Mouse (Mus musculus) embryonic facial prominence, embryonic 13.5 days (tissue): ENCODE measurements around the gene Acads. TPM values are rescaled to one million over a fixed set of nuclear protein-coding genes. Genes with fewer than 3 reads are reported as not detected.
"Not testable (repeated sequence)": the region's sequence is repeated elsewhere in the genome, so short reads cannot be mapped to it uniquely, and the experiment has no call there.

Experiments used
- ATAC-seq: fragments of 200-750 bp; cut with Nextera tagmentation; 2 replicates; pipeline ENCODE4 v1.8.0; 2017; ENCODE audit warnings: low read depth; ENCODE audit not compliant: insufficient number of reproducible peaks, insufficient read depth, low FRiP score, low TSS enrichment
- H3K27ac ChIP-seq: fragments of 300-500 bp; sonication (generic); 2 replicates; pipeline ENCODE4 v1.5.1; 2015; ENCODE audit warnings: moderate library complexity, mild to moderate bottlenecking, inconsistent platforms
- H3K27me3 ChIP-seq: fragments of 300-500 bp; sonication (generic); 2 replicates; pipeline ENCODE4 v1.6.1; 2015; ENCODE audit warnings: mild to moderate bottlenecking, inconsistent platforms
- H3K36me3 ChIP-seq: fragments of 300-500 bp; sonication (generic); 2 replicates; pipeline ENCODE4 v1.6.1; 2015; ENCODE audit warnings: mild to moderate bottlenecking, inconsistent platforms
- H3K4me1 ChIP-seq: fragments of 300-500 bp; sonication (generic); 2 replicates; pipeline ENCODE4 v1.6.1; 2015; ENCODE audit warnings: inconsistent platforms
- H3K4me2 ChIP-seq: fragments of 300-500 bp; sonication (generic); 2 replicates; pipeline ENCODE4 v1.6.1; 2015; ENCODE audit warnings: moderate library complexity, mild to moderate bottlenecking, inconsistent platforms
- H3K4me3 ChIP-seq: fragments of 300-500 bp; sonication (generic); 2 replicates; pipeline ENCODE4 v1.5.1; 2015; ENCODE audit warnings: mild to moderate bottlenecking, inconsistent platforms
- H3K9ac ChIP-seq: fragments of 300-500 bp; sonication (generic); 2 replicates; pipeline ENCODE4 v1.6.1; 2015; ENCODE audit warnings: mild to moderate bottlenecking, inconsistent platforms
- H3K9me3 ChIP-seq: fragments of 300-500 bp; sonication (generic); 2 replicates; pipeline ENCODE4 v1.6.1; 2016; ENCODE audit warnings: inconsistent platforms
- WGBS: fragments of 180-500 bp; shearing (Covaris S2); methylation state at CpG from one replicate; pipeline ENCODE4 v1.1.7; 2015; ENCODE audit warnings: mixed read lengths; 5-methylcytosine and 5-hydroxymethylcytosine counted together
- polyA plus RNA-seq: library from polyadenylated mRNA; unstranded; fragments of >200 nt; fragmentation: Nextera tagmentation; extraction: Ambion mirVana; gene quantifications from 2 replicates; pipeline ENCODE4 v1.2.1, GENCODE M21; 2015

Acads gene
- polyA plus RNA-seq, 1 experiment from 2014 or later: 52.5 TPM

GRCm38 (mm10) chr5:115083492-115083891 lies 35.7 kb downstream of the Acads start:
- Histone ChIP-seq H3K4me2 (no peak overlapping the region), H3K27me3 (no peaks in the 10 kb centered on the region), H3K36me3 (peaks cover 61% of the 10 kb centered on the region), H3K4me1 (no peaks in the 10 kb centered on the region), H3K9me3 (no peaks in the 10 kb centered on the region), H3K4me3 (no peak overlapping the region), H3K9ac (no peak overlapping the region), H3K27ac (no peak overlapping the region)
- no peak for ATAC-seq
- WGBS: 81% methylated on average over 6 of the region's 6 CpGs

DNA sequence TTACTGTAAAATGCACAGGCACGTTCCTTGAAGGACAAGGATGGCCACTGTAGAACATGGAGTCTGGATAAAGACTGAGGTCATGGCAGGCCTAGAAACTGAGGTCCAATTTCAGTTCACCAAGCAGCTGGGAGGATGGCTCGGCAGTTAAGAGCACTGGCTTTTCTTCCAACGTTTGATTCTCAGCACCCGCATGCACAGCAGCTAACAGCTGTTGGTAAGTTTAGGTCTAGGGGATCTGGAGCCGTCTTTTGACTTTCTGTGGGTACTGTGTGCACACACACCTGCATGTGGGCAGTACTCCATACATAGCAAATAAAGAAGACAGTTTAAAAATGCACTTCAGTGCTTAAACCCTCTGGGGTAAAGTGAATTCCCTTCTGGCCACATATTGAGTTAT lies 37.5 kb downstream of the Acads start:
- Histone ChIP-seq H3K27me3 (no peaks in the 10 kb centered on the region), H3K36me3 (peaks cover 48% of the 10 kb centered on the region), H3K4me2 (no peak overlapping the region), H3K27ac (no peak overlapping the region), H3K4me3 (no peak overlapping the region), H3K4me1 (no peaks in the 10 kb centered on the region), H3K9ac (no peak overlapping the region), H3K9me3 (no peaks in the 10 kb centered on the region)
- 84% methylated on average over 5 of the region's 5 CpGs for WGBS
- no peak for ATAC-seq

GRCm38 (mm10) chr5:115076144-115076901 lies 42.8 kb downstream of the Acads start:
- Histone ChIP-seq H3K9ac (no peak overlapping the region), H3K27ac (no peak overlapping the region), H3K4me2 (no peak overlapping the region), H3K36me3 (peaks cover 28% of the 10 kb centered on the region; the same call in 1 of the 2 replicates), H3K4me3 (no peak overlapping the region), H3K9me3 (no peaks in the 10 kb centered on the region), H3K27me3 (no peaks in the 10 kb centered on the region), H3K4me1 (peaks cover 6% of the 10 kb centered on the region; the same call in 1 of the 2 replicates)
- WGBS: 51% methylated on average over 5 of the region's 5 CpGs
- ATAC-seq: no peak

- no peak for ATAC-seq
- Histone ChIP-seq H3K27ac (no peak overlapping the region), H3K9ac (no peak overlapping the region), H3K4me3 (no peak overlapping the region), H3K27me3 (no peaks in the 10 kb centered on the region), H3K9me3 (no peaks in the 10 kb centered on the region), H3K4me2 (no peak overlapping the region), H3K36me3 (peaks cover 22% of the 10 kb centered on the region; the same call in 1 of the 2 replicates), H3K4me1 (peaks cover 6% of the 10 kb centered on the region; the same call in 1 of the 2 replicates)
- 80% methylated on average over 4 of the region's 4 CpGs for WGBS
These were observed 44.4 kb downstream of the Acads start for GRCm38 (mm10) chr5:115074749-115075148.

DNA sequence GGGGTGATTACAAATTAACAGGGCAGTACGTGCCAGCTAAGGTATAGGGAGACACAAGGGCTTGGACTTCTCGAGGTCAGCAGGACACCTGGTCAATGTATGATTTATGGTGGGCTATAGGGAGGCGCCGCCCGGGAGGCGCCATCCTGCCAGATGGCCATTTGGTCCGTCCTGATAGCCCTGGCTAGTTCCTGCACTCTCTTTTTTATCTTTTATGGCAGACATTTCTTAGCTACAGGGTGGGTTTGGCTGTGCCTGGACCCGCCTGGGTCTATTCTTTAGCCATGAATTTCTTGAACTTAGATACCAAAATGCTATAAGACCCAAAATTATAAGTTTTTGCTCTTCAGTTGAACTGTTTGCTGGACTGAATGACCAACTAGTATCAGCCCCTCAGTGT lies 45.8 kb downstream of the Acads start:
- peaks cover 22% of the 10 kb centered on the region; the same call in 1 of the 2 replicates for H3K36me3 ChIP-seq
- not testable (repeated sequence) for H3K4me1 ChIP-seq, H3K27ac ChIP-seq, ATAC-seq, H3K4me2 ChIP-seq, H3K27me3 ChIP-seq, H3K9ac ChIP-seq, H3K4me3 ChIP-seq, H3K9me3 ChIP-seq
- WGBS: 93% methylated on average over 8 of the region's 8 CpGs

DNA sequence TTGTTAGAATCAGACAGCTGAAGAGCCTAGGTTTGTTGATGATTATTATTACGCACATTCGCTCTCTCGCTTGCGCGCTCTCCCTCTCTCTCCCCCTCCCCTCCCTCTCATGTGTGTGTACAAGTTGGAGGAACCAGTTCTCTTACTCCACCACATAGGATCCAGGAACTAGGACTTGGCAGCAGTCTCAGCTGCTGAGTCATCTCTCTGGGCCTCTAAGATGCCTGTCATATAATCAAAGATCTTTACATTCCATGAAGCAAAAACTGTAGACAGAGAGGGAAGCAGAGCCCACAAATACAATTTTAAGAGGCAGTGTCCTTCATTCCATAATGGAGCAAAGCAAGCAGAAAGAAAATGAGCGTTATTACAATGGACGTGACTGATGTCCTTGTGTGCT lies 47.0 kb downstream of the Acads start:
- ATAC-seq: 0 out of 2 replicates have a peak, but pooled peaks have one; percentile 66
- Histone ChIP-seq H3K9ac (no peak overlapping the region), H3K27ac (peak overlapping the region; percentile 77; the same call in 1 of the 2 replicates), H3K36me3 (peaks cover 23% of the 10 kb centered on the region; the same call in 1 of the 2 replicates), H3K4me3 (no peak overlapping the region), H3K9me3 (no peaks in the 10 kb centered on the region), H3K4me2 (no peak overlapping the region), H3K4me1 (peaks cover 6% of the 10 kb centered on the region; the same call in 1 of the 2 replicates), H3K27me3 (no peaks in the 10 kb centered on the region)
- WGBS: 84% methylated on average over 7 of the region's 7 CpGs

GRCm38 (mm10) chr5:115071096-115071901 lies 47.8 kb downstream of the Acads start:
- H3K27ac ChIP-seq: peak overlapping the region; percentile 77; the same call in 1 of the 2 replicates
- peak; percentile 34; the same call in 1 of the 2 replicates for ATAC-seq
- no peak overlapping the region for H3K9ac ChIP-seq
- H3K4me3 ChIP-seq: no peak overlapping the region
- H3K4me2 ChIP-seq: peak overlapping the region; percentile 18; the same call in 1 of the 2 replicates
- peaks cover 22% of the 10 kb centered on the region; the same call in 1 of the 2 replicates for H3K36me3 ChIP-seq
- H3K27me3 ChIP-seq: no peaks in the 10 kb centered on the region
- 81% methylated on average over 11 of the region's 11 CpGs for WGBS
- H3K9me3 ChIP-seq: no peaks in the 10 kb centered on the region
- H3K4me1 ChIP-seq: peaks cover 6% of the 10 kb centered on the region; the same call in 1 of the 2 replicates

DNA sequence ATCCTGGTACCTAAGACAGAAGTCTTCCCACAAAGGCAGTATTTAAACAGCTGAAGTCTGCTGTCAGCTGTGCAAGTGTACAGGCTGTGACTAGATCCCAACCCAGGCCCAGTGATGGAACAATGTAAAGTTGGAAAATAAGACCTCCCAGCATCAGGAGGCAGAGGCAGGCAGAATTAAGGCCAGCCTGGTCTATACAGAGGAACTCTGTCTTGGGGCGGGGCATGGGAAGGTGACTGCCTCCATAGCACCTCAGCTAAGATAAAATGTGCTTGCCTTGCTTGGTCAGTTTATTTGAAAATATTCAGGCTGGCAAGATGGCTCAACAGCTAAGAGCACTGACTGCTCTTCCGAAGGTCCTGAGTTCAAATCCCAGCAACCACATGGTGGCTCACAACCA lies 48.7 kb downstream of the Acads start:
- Histone ChIP-seq H3K27me3 (no peaks in the 10 kb centered on the region), H3K36me3 (peaks cover 15% of the 10 kb centered on the region; the same call in 1 of the 2 replicates), H3K4me3 (no peak overlapping the region), H3K9ac (no peak overlapping the region), H3K9me3 (no peaks in the 10 kb centered on the region), H3K4me2 (no peak overlapping the region), H3K4me1 (peaks cover 6% of the 10 kb centered on the region; the same call in 1 of the 2 replicates), H3K27ac (no peak overlapping the region)
- no peak for ATAC-seq
- 98% methylated on average over 2 of the region's 2 CpGs for WGBS

- no peak for ATAC-seq
- peaks cover 6% of the 10 kb centered on the region; the same call in 1 of the 2 replicates for H3K4me1 ChIP-seq
- no peak overlapping the region for H3K4me3 ChIP-seq
- H3K27me3 ChIP-seq: no peaks in the 10 kb centered on the region
- no peaks in the 10 kb centered on the region for H3K9me3 ChIP-seq
- no peak overlapping the region for H3K27ac ChIP-seq
- no peak overlapping the region for H3K9ac ChIP-seq
- WGBS: 87% methylated on average over 3 of the region's 3 CpGs
- no peak overlapping the region for H3K4me2 ChIP-seq
- H3K36me3 ChIP-seq: peaks cover 7% of the 10 kb centered on the region; the same call in 1 of the 2 replicates
These were observed 49.5 kb downstream of the Acads start for GRCm38 (mm10) chr5:115069611-115070010.

GRCm38 (mm10) chr5:115068671-115069421 lies 50.3 kb downstream of the Acads start:
- no peak for ATAC-seq
- H3K9ac ChIP-seq: no peak overlapping the region
- no peak overlapping the region for H3K4me2 ChIP-seq
- peaks cover 5% of the 10 kb centered on the region; the same call in 1 of the 2 replicates for H3K36me3 ChIP-seq
- peaks cover 6% of the 10 kb centered on the region; the same call in 1 of the 2 replicates for H3K4me1 ChIP-seq
- no peaks in the 10 kb centered on the region for H3K27me3 ChIP-seq
- no peaks in the 10 kb centered on the region for H3K9me3 ChIP-seq
- WGBS: 93% methylated on average over 11 of the region's 11 CpGs
- H3K4me3 ChIP-seq: no peak overlapping the region
- no peak overlapping the region for H3K27ac ChIP-seq

DNA sequence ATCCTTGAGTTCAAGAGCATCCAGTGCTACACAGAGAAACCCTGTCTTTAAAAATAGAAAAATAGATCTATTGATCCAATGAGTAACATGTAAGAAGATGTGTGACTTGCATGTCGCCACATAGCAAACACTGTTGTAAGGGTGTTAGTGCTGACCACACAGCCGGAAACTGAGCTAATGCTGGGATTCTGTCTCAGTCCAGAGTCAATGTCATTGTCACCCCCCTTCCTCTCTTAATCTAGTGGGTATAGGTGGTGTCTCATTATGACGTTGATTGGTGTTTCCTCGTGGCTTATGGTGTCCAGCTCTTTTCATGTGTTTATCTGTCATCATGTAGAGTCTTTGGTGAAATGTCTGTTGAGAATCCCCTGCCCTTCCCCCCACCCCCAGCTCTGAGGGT lies 52.9 kb downstream of the Acads start:
- no peak for ATAC-seq
- Histone ChIP-seq H3K27me3 (no peaks in the 10 kb centered on the region), H3K27ac (no peak overlapping the region), H3K4me3 (no peak overlapping the region), H3K9me3 (no peaks in the 10 kb centered on the region), H3K9ac (no peak overlapping the region), H3K36me3 (peaks cover 21% of the 10 kb centered on the region), H3K4me1 (no peaks in the 10 kb centered on the region), H3K4me2 (no peak overlapping the region)
- 84% methylated on average over 4 of the region's 4 CpGs for WGBS
